Mouse (Mus musculus) lung, adult 2 months (tissue): ENCODE data around the gene Ager. TPM values are rescaled to one million over a fixed set of nuclear protein-coding genes. Genes with fewer than 3 reads are reported as not detected.

Experiments used
- DNase-seq: peaks from one replicate; pipeline ENCODE4 v3.0.0; 2022
- H3K4me1 ChIP-seq: fragments of 200-500 bp; 2 replicates; pipeline ENCODE4 v1.6.1; 2011; ENCODE audit warnings: low read length; ENCODE audit not compliant: control insufficient read depth, insufficient read depth
- H3K4me3 ChIP-seq: fragments of 200-500 bp; replicated peaks from 2 replicates; pipeline ENCODE3; 2011; ENCODE audit warnings: low read depth, mild to moderate bottlenecking, control low read depth, low read length; ENCODE audit errors: extremely low read depth
- CTCF ChIP-seq: fragments of 200-500 bp; IDR thresholded peaks from 2 replicates; pipeline ENCODE4 v1.5.1; 2011; ENCODE audit warnings: mild to moderate bottlenecking, low read length, control low read depth; ENCODE audit not compliant: insufficient read depth
- POLR2A ChIP-seq: fragments of 200-500 bp; IDR thresholded peaks from 2 replicates; pipeline ENCODE4 v1.6.1; 2011; ENCODE audit warnings: low read depth, mild to moderate bottlenecking, control low read depth, low read length, borderline replicate concordance; ENCODE audit errors: extremely low read depth
- WGBS: fragments of 180-500 bp; shearing (Covaris S2); methylation state at CpG from one replicate; pipeline ENCODE4 v1.1.7; 2018; 5-methylcytosine and 5-hydroxymethylcytosine counted together
- polyA plus RNA-seq: library from polyadenylated mRNA; depleted of rRNA; stranded (reverse); fragments of >200 nt; gene quantifications from 2 replicates; pipeline ENCODE4 v1.2.3, GENCODE M21; 2012

The Ager gene
- polyA plus RNA-seq, 1 experiment = 1,921 TPM

GRCm38 (mm10) chr17:34640778-34641601, 43.3 kb downstream of the Ager start:
- no peak overlapping the region for H3K4me3 ChIP-seq
- 24% methylated on average over 11 of the region's 11 CpGs for WGBS
- peaks cover 5% of the 10 kb centered on the region for H3K4me1 ChIP-seq
- no peak for DNase-seq
- TF ChIP-seq CTCF (peak; percentile 10; the same call in 1 of the 2 replicates), POLR2A (no peak)

GRCm38 (mm10) chr17:34641945-34642344, 44.3 kb downstream of the Ager start:
- Histone ChIP-seq H3K4me3 (no peak overlapping the region), H3K4me1 (peaks cover 5% of the 10 kb centered on the region)
- WGBS = 67% methylated on average over 3 of the region's 3 CpGs
- DNase-seq = no peak
- no peak for TF ChIP-seq POLR2A
- no peak for TF ChIP-seq CTCF

DNA sequence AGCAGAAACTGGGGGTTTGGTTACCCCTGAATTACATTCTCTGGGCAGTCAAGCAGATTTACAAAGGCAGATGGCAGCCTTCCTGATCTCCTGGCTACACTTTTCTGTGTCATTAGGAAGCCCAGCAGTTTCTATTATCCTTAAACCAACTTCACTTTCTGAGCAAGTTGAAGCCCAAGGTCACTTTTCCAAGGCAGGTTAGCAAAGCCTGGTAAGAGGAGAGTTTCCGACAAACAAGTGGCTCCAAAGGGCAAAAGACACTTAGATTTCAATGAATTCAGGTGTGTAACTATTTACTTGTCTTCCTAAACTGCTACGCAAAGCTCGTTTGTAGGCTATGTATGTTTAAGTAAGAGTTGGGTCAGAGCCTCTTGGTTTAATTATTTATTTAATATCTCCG, 45.7 kb downstream of the Ager start:
- 84% methylated on average over 4 of the region's 4 CpGs for WGBS
- DNase-seq = no peak
- H3K4me3 ChIP-seq = no peak overlapping the region
- H3K4me1 ChIP-seq = peaks cover 5% of the 10 kb centered on the region
- TF ChIP-seq CTCF (no peak), POLR2A (no peak)

- TF ChIP-seq CTCF (no peak), POLR2A (no peak)
- DNase-seq = no peak
- peaks cover 5% of the 10 kb centered on the region for H3K4me1 ChIP-seq
- 71% methylated on average over 10 of the region's 10 CpGs for WGBS
- H3K4me3 ChIP-seq = no peak overlapping the region
These were observed 46.3 kb downstream of the Ager start for GRCm38 (mm10) chr17:34643944-34644343.

DNA sequence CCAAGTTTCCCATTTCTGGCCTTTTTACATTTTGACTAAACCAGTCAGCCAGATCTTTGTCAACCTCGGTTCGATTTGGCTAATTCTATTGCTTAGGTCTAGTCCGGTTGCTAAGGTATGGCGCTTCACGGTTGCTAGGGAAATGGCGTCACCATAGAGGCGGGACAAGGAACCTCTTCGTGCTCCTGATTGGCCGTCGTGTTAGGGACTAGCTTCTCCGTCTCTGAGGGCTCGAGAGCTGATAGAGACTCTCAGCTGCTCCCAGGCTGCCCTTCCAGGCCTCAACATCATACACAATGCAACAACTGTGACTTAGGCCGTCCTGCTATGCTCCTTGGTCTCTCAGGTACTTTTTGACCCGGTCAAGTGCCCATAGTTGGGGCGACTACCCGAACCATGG, 46.9 kb downstream of the Ager start, which contains the start of gene Fkbpl:
Gene Fkbpl, plus strand, starts transcription at position 157 of the 400 bp plus-strand sequence.
- H3K4me3 ChIP-seq = peak within 1 kb of the TSS; percentile 73
- under 1% methylated on average over 16 of the region's 16 CpGs for WGBS
- TF ChIP-seq CTCF = no peak
- peak; percentile 51; the same call in 1 of the 2 replicates for TF ChIP-seq POLR2A
- peaks cover 5% of the 10 kb centered on the region for H3K4me1 ChIP-seq
- peak; percentile 96 for DNase-seq

DNA sequence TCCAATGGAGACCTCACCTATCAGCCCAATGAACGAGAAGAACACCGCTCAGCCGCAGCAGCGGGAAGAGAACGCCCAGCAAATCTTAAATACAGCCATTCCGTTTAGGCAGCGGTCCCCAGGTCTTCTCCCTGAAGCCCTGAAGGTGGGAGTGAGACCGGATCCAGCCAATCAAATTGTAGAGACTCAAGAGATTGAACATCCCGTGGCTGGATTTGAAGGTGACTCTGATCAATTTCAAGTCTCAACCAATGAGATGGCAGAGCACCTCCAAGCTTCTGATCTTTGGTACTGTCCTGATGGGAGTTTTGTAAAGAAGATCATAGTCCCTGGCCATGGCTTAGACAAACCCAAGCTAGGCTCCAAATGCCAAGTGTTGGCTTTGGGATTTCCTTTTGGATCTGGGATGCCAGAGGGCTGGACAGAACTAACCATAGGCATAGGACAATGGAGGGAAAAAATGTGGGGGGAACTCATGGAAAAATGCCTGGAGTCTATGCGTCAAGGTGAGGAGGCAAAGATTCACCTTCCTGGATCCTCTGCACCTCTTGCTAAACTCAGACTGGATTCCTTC, 47.7 kb downstream of the Ager start:
- DNase-seq = no peak
- TF ChIP-seq CTCF (no peak), POLR2A (no peak)
- 42% methylated on average over 10 of the region's 10 CpGs for WGBS
- peak overlapping the region; percentile 73 for H3K4me3 ChIP-seq
- H3K4me1 ChIP-seq = peaks cover 5% of the 10 kb centered on the region

- DNase-seq = no peak
- WGBS = 65% methylated on average over 30 of the region's 30 CpGs
- peaks cover 5% of the 10 kb centered on the region for H3K4me1 ChIP-seq
- no peak overlapping the region for H3K4me3 ChIP-seq
- TF ChIP-seq CTCF = no peak
- no peak for TF ChIP-seq POLR2A
These were observed 48.3 kb downstream of the Ager start for GRCm38 (mm10) chr17:34645831-34646511.

DNA sequence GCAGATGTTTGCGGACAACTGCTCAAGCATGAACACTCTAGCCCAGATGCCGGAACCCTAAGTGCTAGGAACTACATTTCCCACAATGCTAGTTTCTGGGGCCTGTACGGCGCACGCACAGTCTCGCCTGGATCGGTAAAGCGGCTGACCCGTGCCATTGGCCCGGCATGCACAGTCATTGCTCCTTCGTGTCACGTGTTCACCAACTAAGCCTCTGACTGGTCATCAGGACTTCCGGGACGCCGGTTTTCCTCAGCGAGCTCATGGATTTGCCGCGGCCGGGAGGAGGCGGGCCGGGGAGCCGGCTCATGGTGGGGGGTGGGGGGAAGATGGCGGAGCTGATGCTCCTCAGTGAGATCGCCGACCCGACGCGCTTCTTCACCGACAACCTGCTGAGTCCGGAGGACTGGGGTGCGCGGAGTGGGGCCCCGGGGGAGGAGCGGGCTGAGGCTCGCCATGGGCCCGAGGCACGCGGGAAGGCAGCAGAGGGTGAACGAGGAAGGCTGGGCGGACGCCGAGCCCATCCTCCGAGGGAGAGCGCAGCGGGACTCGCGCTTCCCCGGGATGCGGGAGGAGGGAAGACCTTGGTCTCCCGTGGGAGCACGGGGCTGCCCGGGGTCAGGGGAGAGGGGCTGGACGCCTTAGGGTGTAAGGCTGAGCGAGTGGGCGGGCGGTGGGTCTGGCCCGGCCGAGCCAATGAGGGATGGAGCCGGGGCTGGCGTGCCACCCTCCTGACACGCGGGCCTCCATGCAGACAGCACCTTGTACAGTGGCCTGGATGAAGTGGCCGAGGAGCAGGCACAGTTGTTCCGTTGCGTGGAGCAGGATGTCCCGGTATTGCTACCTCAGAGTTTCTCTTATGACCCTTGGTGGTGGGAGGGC, 49.5 kb downstream of the Ager start, which contains the start of gene Atf6b:
Gene Atf6b, plus strand, starts transcription at position 241 of the 882 bp plus-strand sequence.
- under 1% methylated on average over 66 of the region's 66 CpGs for WGBS
- peak within 1 kb of the TSS; percentile 82 for H3K4me3 ChIP-seq
- H3K4me1 ChIP-seq = peaks cover 5% of the 10 kb centered on the region; the same call in 1 of the 2 replicates
- DNase-seq = peak; percentile 84
- TF ChIP-seq POLR2A = peak; percentile 51; the same call in 1 of the 2 replicates
- TF ChIP-seq CTCF = no peak
